Mouse (Mus musculus) adrenal gland (tissue): ENCODE data around the gene Gm136.
"Not testable (repeated sequence)": the region's sequence is repeated elsewhere in the genome, so short reads cannot be mapped to it uniquely, and the experiment has no call there.

Experiments used
- intact Hi-C: fragments of 180-260 bp; cut with DNase I; formaldehyde crosslinking; loops from one replicate; pipeline ENCODE4 v1.15.1; 2025
- long read RNA-seq, 2 experiments: library from polyadenylated mRNA; unstranded; transcript quantifications; one replicate each; pipeline ENCODE4 v2.0.0; 2020; ENCODE audit warnings: borderline replicate concordance in 1 of 2; ENCODE audit not compliant: insufficient replicate concordance in 1 of 2

The Gm136 gene
- long read RNA-seq, experiment 1, result 0 reads
- long read RNA-seq, experiment 2, result 0 reads

GRCm38 (mm10) chr4:34756163-34756562, at the start of gene Gm136:
TSS of gene Gm136 (minus strand) at chr4:34756263.
- intact Hi-C loops, result no loop called here

- intact Hi-C loops, result no loop called here
Measured at GRCm38 (mm10) chr4:34801166-34802034, 45.3 kb upstream of the Gm136 start.

DNA sequence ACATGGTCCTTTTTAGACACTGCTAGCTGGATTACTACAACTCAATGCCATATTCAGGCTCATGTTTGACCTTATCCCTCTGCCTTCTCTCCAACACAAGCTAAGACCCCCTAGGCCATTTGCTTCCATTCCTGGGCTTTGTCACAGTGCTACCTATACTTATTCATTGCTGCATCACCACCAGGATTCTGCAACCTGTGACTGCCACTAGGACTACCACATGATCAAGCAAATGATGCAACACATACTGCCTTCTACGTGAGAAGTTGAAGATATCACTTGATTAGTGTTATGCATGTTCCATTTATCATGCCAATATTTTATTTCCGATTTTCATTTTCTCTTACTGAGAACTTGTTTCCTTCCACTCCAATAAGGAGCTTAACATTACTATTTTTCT, 41.9 kb upstream of the Gm136 start:
- intact Hi-C loops, result no loop called here

DNA sequence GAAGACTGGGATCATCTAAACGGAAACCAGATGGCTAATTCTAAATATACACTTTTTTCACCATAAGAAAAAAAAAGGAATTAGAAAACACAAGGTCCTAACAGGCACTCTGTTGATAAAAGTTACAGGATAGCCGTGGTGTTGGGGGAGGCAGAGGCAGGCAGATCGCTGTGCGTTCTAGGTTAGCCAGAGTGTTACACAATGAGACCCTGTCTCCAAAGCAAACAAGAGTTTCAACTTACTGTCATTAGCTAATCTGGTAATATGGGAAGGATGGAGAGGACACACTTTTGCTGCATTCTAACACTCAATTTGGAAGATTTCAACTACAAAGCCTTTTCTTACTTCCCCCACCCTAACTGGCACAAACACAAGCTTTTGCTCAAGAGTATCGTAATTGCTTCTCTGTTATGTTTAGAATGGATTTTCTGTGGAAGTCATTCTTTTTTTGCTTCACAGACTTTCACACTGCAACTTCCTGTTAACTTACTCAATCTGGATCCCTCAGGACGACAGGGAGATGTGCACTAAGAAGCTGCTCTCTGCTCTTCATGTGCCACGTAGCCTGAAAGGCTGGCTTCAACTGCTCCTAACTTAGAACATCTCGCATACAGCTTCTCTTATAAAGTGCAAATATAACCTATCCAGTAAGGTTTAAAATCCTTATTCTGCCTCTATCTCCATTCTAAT, 41.4 kb upstream of the Gm136 start:
- intact Hi-C loops, result no loop called here

- intact Hi-C loops, result no loop called here
Measured at GRCm38 (mm10) chr4:34796294-34796693, 40.2 kb upstream of the Gm136 start.

GRCm38 (mm10) chr4:34786476-34786875, 30.4 kb upstream of the Gm136 start:
- intact Hi-C loops, result no loop called here

DNA sequence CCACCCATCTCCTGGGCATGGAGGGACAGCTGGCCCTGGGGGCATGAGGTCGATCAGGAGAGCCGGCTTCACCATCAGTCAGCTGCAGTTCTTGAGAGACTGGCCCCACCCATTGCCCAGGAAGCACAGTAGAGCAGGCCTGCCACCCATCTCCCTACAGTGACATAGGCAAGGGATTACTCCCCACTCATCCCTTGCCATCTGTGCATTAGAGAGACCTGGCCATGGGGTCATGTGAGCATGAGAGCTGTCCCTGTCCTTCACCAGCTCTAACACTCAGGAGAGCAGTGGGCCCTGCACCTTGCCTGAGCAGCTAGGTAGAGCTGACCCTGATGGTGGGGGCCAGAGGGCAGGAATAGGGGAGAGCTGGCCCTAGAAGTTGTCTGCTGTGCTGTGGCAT, 29.6 kb upstream of the Gm136 start:
- intact Hi-C loops, result no loop called here

GRCm38 (mm10) chr4:34784865-34785264, 28.8 kb upstream of the Gm136 start:
- intact Hi-C loops, result no loop called here

GRCm38 (mm10) chr4:34782730-34783129, 26.7 kb upstream of the Gm136 start:
- intact Hi-C loops, result no loop called here

DNA sequence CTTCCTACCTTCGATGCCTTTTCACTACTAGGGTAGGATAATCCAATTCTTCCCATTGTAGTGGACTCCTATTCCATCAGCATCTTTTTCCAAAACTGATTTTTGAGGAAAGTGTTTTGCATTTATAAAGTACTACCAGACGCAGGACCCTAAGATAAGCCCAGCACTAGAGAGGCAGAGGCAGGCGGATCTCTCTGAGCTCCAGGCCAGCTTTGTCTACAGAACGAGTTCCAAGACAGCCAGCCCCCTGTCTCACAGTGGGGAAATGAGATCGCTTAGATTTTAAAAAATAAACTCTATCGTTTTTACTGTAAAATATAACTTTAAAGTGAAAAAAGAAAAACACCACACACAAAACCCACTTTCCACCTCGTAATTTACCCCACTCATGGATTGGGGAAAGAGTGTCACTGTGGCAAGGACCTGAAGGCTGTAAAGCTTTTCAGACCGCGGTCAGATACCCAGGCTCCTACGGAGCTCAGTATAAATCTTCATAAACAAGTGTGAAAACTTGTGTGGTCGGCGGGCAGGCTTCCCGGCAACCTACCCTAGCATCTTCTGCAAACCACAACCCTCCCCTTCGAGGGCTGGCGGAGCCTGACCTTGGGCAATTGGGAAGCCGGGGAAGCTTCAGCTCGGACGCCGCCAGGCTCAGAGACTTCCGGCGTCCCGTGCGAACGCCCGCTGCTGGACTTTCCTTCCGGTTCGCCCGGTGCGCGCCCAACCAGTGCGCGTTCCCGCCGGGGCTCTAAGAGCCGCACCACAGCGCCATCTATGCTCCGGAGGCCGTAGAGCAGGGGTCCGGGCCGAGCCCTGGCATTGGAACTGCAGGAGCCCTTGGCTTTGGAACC, 21.8 kb upstream of the Gm136 start, which contains the start of gene Smim8:
Gene Smim8 (minus strand): TSS at position 747 of the 851 bp plus-strand sequence.
- intact Hi-C loops, result loop anchor here (5.0 kb wide), 2 partner anchors 76 to 91 kb away; partner anchors contain the start of gene Slc35a1

DNA sequence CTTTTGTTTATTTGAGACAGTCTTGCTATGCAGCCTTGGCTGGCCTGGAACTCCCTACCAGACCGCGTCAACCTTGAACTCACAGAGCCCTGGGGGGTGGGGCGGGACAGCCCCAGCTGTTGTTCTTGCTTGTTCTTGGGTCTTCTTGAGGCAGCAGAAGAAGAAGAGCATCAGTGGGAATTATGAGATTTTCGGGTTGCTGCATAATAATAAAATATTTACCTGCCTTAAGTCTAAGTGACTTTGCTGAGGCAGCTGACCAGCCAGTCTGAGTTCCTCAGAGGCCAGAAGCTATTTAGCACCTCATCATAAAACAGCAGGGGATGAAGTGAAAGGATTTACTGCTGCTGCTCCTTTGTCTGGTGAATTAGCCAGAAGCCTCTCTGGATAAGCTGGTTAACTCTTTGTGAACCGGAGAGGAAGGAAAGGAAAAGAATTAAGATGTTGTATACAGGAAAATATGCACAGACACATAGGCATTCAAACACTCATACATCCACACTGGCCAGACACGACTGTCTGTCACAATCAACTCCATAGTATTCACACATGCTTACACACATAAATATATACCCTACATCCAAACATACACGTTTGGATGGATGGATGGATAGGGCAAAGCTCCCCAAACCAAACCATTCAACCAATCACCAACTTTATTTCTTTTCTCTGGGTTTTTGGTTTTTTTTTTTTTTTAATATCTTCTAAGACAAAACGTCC, 15.7 kb upstream of the Gm136 start:
- intact Hi-C loops, result no loop called here

GRCm38 (mm10) chr4:34749236-34749635, 6.8 kb downstream of the Gm136 start:
- intact Hi-C loops, result no loop called here

DNA sequence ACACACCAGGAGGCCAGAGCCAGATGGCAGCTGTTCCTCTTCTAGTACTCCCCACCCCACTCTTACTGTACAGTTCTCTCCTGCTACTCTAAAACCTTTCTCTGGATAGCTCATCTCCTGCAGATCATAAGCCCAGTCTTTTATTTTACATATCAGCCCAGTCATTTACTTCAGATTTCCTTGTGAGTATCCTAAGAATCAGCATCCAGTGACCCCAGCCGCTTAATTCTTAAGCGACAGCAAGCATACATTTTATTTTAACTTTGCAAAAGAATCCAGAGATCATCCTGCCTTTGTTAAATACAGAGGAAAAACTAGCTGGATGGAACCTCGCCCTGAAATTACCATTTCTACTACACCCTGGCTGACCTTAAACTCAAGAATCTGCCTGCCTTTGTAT, 21.6 kb downstream of the Gm136 start:
- intact Hi-C loops, result no loop called here

DNA sequence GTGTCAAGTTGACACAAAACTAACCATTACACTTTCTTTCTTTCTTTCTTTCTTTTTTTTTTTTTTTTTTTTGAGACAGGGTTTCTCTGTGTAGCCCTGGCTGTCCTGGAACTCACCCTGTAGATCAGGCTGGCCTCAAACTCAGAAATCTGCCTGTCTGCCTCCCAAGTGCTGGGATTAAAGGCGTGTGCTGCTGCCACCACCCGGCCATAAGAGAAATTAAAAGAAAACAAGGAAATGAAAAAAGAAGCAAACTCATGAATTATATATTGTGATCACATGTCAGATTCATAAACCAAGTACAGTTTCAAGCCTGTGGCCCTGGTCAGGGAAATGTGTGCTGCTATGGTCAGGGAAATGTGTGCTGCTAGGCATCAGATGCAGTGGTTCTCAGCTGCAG, 22.6 kb downstream of the Gm136 start:
- intact Hi-C loops, result not testable (repeated sequence)

- intact Hi-C loops, result no loop called here
Measured at GRCm38 (mm10) chr4:34729851-34730341, 26.2 kb downstream of the Gm136 start, which contains the start of gene Cfap206. TSS of gene Cfap206 (minus strand) at chr4:34730206.

DNA sequence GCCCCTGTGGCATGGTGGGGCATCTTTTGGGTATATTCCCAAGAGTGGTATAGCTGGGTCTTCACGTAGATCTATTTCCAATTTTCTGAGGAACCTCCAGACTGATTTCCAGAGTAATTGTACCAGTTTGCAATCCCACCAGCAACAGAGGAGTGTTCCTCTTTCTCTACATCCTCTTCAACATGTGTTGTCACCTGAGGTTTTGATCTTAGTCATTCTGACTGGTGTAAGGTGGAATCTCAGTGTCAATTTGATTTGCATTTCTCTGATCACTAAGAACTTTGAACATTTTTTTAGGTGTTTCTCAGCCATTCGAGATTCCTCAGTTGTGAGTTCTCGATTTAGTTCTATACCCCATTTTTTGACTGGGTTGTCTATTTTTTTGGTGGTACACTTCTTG, 30.4 kb downstream of the Gm136 start:
- intact Hi-C loops, result not testable (repeated sequence)

DNA sequence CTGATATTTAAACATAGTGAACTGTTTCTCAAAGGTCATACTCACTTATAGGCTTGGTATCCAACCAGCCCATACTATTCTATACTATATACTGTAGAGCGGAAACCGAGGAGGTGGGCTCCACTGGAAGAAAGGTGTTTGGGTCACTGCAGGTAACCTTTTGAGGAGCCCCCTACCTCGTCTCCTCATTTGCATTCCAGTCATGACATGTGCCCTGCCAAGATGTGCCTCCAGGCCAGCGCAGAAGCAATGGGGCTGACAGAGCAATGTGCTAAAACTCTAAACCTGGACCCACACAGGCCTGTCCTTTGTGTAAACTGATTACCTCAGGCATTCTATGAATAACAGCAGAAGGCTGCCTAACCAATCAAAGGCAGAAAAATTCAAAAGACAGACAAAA, 31.8 kb downstream of the Gm136 start:
- intact Hi-C loops, result no loop called here

DNA sequence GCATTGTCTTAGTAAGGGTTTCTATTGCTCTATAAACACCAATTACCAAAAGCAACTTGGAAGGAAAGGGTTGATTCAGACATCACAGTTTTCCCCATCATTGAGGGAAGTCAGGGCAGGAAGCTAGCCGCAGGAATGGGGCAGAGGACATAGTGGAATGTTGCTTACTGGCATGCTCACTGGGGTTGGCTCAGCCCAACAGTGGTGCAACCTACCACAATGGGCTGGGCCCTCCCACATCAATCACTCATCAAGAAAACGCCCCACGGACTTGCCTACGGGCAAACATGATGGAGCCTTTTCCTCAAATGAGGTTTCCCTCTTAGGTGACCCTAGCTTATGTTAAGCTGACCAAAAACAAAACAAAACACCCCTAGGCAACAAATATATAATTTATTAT, 32.9 kb downstream of the Gm136 start:
- intact Hi-C loops, result no loop called here

- intact Hi-C loops, result no loop called here
Measured at GRCm38 (mm10) chr4:34720127-34720895, 35.8 kb downstream of the Gm136 start.

DNA sequence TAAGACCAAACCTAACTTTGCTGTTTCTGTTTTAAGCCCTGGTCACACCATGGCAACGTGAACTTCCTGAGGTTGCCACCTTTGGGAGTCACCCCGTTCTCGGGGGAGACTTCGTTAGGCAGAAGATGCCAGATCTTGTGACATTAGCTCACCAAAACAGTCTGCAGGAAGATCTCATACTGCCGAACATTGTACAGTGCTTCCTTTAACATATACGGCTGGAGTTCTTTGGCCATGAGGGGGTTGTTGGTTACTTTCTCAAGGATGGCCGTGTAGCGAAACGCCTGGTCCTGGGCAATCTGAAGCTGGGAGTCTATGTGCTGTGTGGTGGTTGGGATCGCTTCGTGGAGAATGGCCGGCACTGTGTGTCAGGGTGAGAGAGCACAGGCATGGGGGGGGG, 36.6 kb downstream of the Gm136 start:
- intact Hi-C loops, result no loop called here
